Mouse (Mus musculus) embryonic facial prominence, embryonic 14.5 days (tissue): ENCODE measurements around the gene Mrpl2. TPM values are rescaled to one million over a fixed set of nuclear protein-coding genes. Genes with fewer than 3 reads are reported as not detected.

ENCODE experiments used
- ATAC-seq: fragments of 200-750 bp; cut with Nextera tagmentation; 2 replicates; pipeline ENCODE4 v1.8.0; 2017; ENCODE audit warnings: low read depth, moderate number of reproducible peaks, moderate TSS enrichment
- DNase-seq: peaks from one replicate; pipeline ENCODE4 v3.0.0-alpha.2; 2015; ENCODE audit warnings: low spot score
- H3K27ac ChIP-seq: fragments of 300-500 bp; sonication (generic); replicated peaks from 2 replicates; pipeline ENCODE4 v1.5.1; 2014; ENCODE audit warnings: low read depth, mild to moderate bottlenecking, low read length, moderate library complexity
- H3K27me3 ChIP-seq: fragments of 300-500 bp; sonication (generic); replicated peaks from 2 replicates; pipeline ENCODE4 v1.6.1; 2014; ENCODE audit warnings: low read length; ENCODE audit not compliant: control insufficient read depth, insufficient read depth
- H3K36me3 ChIP-seq: fragments of 300-500 bp; sonication (generic); 2 replicates; pipeline ENCODE4 v1.6.1; 2014; ENCODE audit warnings: low read length, mixed read lengths; ENCODE audit not compliant: control insufficient read depth, insufficient read depth
- H3K4me1 ChIP-seq: fragments of 300-500 bp; sonication (generic); 2 replicates; pipeline ENCODE4 v1.6.1; 2014; ENCODE audit warnings: antibody characterized with exemption, low read length; ENCODE audit not compliant: control insufficient read depth, insufficient read depth
- H3K4me2 ChIP-seq: fragments of 300-500 bp; sonication (generic); 2 replicates; pipeline ENCODE4 v1.6.1; 2014; ENCODE audit warnings: low read depth, mild to moderate bottlenecking, low read length, moderate library complexity, mixed read lengths
- H3K4me3 ChIP-seq: fragments of 300-500 bp; sonication (generic); 2 replicates; pipeline ENCODE4 v1.5.1; 2014; ENCODE audit warnings: low read depth, mild to moderate bottlenecking, low read length
- H3K9ac ChIP-seq: fragments of 300-500 bp; sonication (generic); 2 replicates; pipeline ENCODE4 v1.6.1; 2014; ENCODE audit warnings: low read depth, mild to moderate bottlenecking, low read length, moderate library complexity, mixed read lengths
- H3K9me3 ChIP-seq: fragments of 300-500 bp; sonication (generic); 2 replicates; pipeline ENCODE4 v1.6.1; 2016; ENCODE audit warnings: low read length; ENCODE audit not compliant: control insufficient read depth
- WGBS: fragments of 180-500 bp; shearing (Covaris S2); extraction: QIAGEN DNeasy Blood & Tissue Kit; methylation state at CpG from one replicate; pipeline ENCODE4 v1.1.7; 2014; 5-methylcytosine and 5-hydroxymethylcytosine counted together
- polyA plus RNA-seq: library from polyadenylated mRNA; unstranded; fragments of >200 nt; fragmentation: Nextera tagmentation; extraction: Ambion mirVana; gene quantifications from 2 replicates; pipeline ENCODE4 v1.2.1, GENCODE M21; 2014

Gene Mrpl2
- polyA plus RNA-seq = 91.8 and 100 TPM in 2 replicates

- WGBS = under 1% methylated on average over 37 of the region's 53 CpGs
Observed at GRCm38 (mm10) chr17:46645561-46646321, at the start of gene Mrpl2, which contains the start of gene Klc4. TSS of gene Mrpl2 (plus strand) at chr17:46646229. TSS of gene Klc4 (minus strand) at chr17:46646022.

GRCm38 (mm10) chr17:46597956-46598355 lies 48.1 kb upstream of the Mrpl2 start:
- H3K4me1 ChIP-seq = peaks cover 14% of the 10 kb centered on the region
- no peak overlapping the region for H3K4me3 ChIP-seq
- 88% methylated on average over 11 of the region's 11 CpGs for WGBS
- DNase-seq = no peak
- no peak overlapping the region for H3K4me2 ChIP-seq
- H3K9ac ChIP-seq = no peak overlapping the region
- H3K9me3 ChIP-seq = no peaks in the 10 kb centered on the region
- peaks cover 26% of the 10 kb centered on the region for H3K36me3 ChIP-seq
- ATAC-seq = no peak
- H3K27me3 ChIP-seq = no peaks in the 10 kb centered on the region
- H3K27ac ChIP-seq = no peak overlapping the region

More at GRCm38 (mm10) chr17:46645561-46646321, at the start of gene Mrpl2, which contains the start of gene Klc4:
- ATAC-seq = peak; percentile 66
- peak within 1 kb of the TSS; percentile 87 for H3K9ac ChIP-seq
- H3K27me3 ChIP-seq = no peaks in the 10 kb centered on the region
- peak within 1 kb of the TSS; percentile 77 for H3K4me3 ChIP-seq
- no peaks in the 10 kb centered on the region for H3K9me3 ChIP-seq
- DNase-seq = peak; percentile 98
- peaks cover 43% of the 10 kb centered on the region for H3K36me3 ChIP-seq
- H3K4me1 ChIP-seq = peaks cover 17% of the 10 kb centered on the region
- peak within 1 kb of the TSS; percentile 84 for H3K4me2 ChIP-seq
- peak within 1 kb of the TSS; percentile 79 for H3K27ac ChIP-seq

DNA sequence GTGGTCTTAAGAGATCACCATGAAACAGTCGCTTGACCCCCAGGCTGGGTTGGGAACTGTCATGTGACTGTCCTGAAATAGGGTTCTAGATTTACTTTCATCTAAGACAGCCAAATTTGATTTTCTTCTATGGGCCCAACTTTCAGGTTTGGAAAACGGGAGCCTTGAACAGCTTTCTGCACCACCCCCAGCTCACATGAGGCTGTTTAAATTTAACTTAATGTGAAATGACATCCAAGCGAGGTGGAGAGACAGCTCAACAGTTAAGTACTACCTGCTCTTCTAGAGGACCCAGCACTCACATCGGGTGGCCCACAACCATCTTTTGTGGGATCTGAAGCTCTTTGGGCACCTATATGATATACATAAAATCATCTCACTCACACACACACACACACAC lies 47.1 kb upstream of the Mrpl2 start:
- Histone ChIP-seq H3K4me2 (no peak overlapping the region), H3K9ac (no peak overlapping the region), H3K9me3 (no peaks in the 10 kb centered on the region), H3K27ac (no peak overlapping the region), H3K4me1 (peaks cover 8% of the 10 kb centered on the region), H3K27me3 (no peaks in the 10 kb centered on the region), H3K36me3 (peaks cover 26% of the 10 kb centered on the region), H3K4me3 (no peak overlapping the region)
- 71% methylated on average over 4 of the region's 4 CpGs for WGBS
- DNase-seq (no peak), ATAC-seq (no peak)

DNA sequence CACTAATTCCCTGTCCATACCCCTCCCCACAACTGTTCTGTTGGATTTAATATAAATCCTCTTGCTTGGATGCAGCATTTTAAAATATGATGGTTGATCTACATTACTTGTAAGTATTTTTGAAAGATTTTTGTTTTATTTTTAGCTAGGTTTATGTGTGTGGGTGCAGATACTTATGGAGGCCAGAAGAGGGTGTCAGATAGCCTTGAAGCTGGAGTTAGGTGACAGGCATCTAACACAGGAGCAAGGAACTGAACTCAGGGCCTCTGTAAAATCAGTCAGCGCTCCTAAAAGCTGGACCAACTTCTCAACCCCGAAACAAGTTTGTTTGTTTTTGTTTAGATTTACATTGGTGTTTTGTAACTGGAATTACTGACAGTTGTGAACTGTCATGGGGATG lies 45.5 kb upstream of the Mrpl2 start:
- WGBS = 87% methylated on average over 2 of the region's 2 CpGs
- H3K27ac ChIP-seq = no peak overlapping the region
- no peaks in the 10 kb centered on the region for H3K27me3 ChIP-seq
- ATAC-seq (no peak), DNase-seq (no peak)
- no peak overlapping the region for H3K4me2 ChIP-seq
- H3K36me3 ChIP-seq = peaks cover 26% of the 10 kb centered on the region
- peaks cover 9% of the 10 kb centered on the region; the same call in 1 of the 2 replicates for H3K4me1 ChIP-seq
- H3K9ac ChIP-seq = no peak overlapping the region
- no peaks in the 10 kb centered on the region for H3K9me3 ChIP-seq
- no peak overlapping the region for H3K4me3 ChIP-seq

DNA sequence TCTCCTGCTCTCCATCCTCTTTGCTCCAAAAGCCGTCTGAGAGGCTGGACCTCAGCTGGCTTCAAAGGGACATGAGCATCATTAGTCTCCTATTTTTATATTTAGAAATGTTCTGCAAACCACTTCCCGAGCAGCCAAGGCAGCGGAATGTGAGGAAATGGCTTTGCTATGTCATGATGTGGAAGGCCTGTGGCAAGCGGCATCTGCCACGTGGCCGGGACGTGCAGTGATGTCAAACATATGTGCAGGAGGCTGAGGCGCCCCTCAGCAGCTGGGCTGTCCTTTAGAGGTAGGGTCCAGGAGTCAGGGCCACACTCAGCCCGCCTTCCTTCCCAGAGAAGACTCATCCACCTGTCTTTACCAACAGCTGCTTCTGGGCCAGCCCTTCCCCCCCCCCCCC lies 43.8 kb upstream of the Mrpl2 start:
- no peak overlapping the region for H3K9ac ChIP-seq
- no peaks in the 10 kb centered on the region for H3K9me3 ChIP-seq
- H3K4me3 ChIP-seq = no peak overlapping the region
- 0 out of 2 replicates have a peak, but pooled peaks have one; percentile 56 for ATAC-seq
- peaks cover 9% of the 10 kb centered on the region; the same call in 1 of the 2 replicates for H3K4me1 ChIP-seq
- WGBS = 28% methylated on average over 9 of the region's 9 CpGs
- DNase-seq = peak; percentile 77
- H3K27me3 ChIP-seq = no peaks in the 10 kb centered on the region
- H3K4me2 ChIP-seq = no peak overlapping the region
- peaks cover 21% of the 10 kb centered on the region; the same call in 1 of the 2 replicates for H3K36me3 ChIP-seq
- peak overlapping the region; percentile 71 for H3K27ac ChIP-seq

- ATAC-seq = no peak
- WGBS = 98% methylated on average over 3 of the region's 4 CpGs
Observed at GRCm38 (mm10) chr17:46603229-46603628, 42.8 kb upstream of the Mrpl2 start.

DNA sequence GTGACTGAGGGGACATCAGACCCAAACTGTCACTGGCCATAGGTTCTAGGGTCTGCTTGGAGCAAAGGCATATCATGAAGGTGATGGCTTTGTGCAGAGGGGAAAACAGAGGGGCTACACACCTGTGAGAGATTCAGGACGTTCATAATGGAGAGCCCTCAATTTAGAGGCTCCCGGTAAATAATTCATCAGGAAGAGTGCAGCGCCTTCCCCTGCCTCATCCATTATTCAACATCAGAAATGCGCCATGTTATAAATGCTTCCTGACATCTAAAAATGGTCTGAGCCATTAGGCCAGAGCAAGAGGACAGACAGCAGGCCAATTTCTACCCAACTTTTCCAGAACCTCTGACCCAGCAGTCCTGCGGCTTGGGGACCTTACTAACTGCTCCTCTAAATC lies 40.9 kb upstream of the Mrpl2 start:
- ATAC-seq = no peak
- Histone ChIP-seq H3K27me3 (no peaks in the 10 kb centered on the region), H3K9ac (no peak overlapping the region), H3K4me1 (peaks cover 22% of the 10 kb centered on the region), H3K36me3 (peaks cover 7% of the 10 kb centered on the region; the same call in 1 of the 2 replicates), H3K4me3 (no peak overlapping the region), H3K4me2 (no peak overlapping the region), H3K27ac (peak overlapping the region; percentile 41; the same call in 1 of the 2 replicates), H3K9me3 (no peaks in the 10 kb centered on the region)
- WGBS = 71% methylated on average over 5 of the region's 5 CpGs
- no peak for DNase-seq

More at GRCm38 (mm10) chr17:46603229-46603628, 42.8 kb upstream of the Mrpl2 start:
- Histone ChIP-seq H3K4me3 (no peak overlapping the region), H3K9me3 (no peaks in the 10 kb centered on the region), H3K4me2 (no peak overlapping the region), H3K36me3 (peaks cover 11% of the 10 kb centered on the region; the same call in 1 of the 2 replicates), H3K9ac (no peak overlapping the region), H3K4me1 (peaks cover 11% of the 10 kb centered on the region; the same call in 1 of the 2 replicates), H3K27me3 (no peaks in the 10 kb centered on the region), H3K27ac (peak overlapping the region; percentile 71)
- no peak for DNase-seq

DNA sequence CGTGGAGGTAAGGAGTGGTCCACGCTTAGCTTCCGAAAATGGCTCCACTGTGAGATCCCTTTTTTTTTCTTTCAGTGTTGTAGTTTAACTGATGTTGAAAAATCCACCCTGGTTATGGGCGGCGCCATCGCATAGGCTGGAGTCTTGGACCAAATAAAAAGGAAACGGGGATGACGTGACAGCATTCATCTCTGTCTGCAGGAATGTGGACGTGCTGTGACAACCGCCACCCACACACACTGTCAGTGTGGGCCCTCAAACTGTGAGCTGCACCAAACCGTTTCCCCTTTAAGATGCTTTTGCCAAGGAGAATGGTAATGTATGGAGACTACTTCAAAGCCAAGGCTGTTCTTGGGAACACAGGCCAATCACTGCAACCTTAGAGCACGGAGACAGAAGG lies 40.0 kb upstream of the Mrpl2 start:
- H3K4me1 ChIP-seq = peaks cover 24% of the 10 kb centered on the region
- no peak overlapping the region for H3K4me2 ChIP-seq
- WGBS = 70% methylated on average over 12 of the region's 12 CpGs
- H3K4me3 ChIP-seq = no peak overlapping the region
- peaks cover 5% of the 10 kb centered on the region; the same call in 1 of the 2 replicates for H3K36me3 ChIP-seq
- H3K27ac ChIP-seq = no peak overlapping the region
- DNase-seq (no peak), ATAC-seq (no peak)
- H3K9me3 ChIP-seq = no peaks in the 10 kb centered on the region
- no peaks in the 10 kb centered on the region for H3K27me3 ChIP-seq
- no peak overlapping the region for H3K9ac ChIP-seq
